Mouse (Mus musculus) MEL (cell line): Measurements from ENCODE around the gene Nphp4.

ENCODE experiments used
- CTCF ChIP-seq, 3 experiments: IDR thresholded peaks in 2 of 3; conservative IDR thresholded peaks in 1 of 3; 2 replicates each; pipeline ENCODE4 v1.5.1; 2011 to 2012; ENCODE audit warnings: low read length in 3 of 3, low read depth in 2 of 3, mild to moderate bottlenecking in 2 of 3, improper control_type of control experiment in 1 of 3, inconsistent platforms in 1 of 3, mixed read lengths in 1 of 3, moderate library complexity in 1 of 3; ENCODE audit not compliant: control insufficient read depth in 1 of 3, insufficient read depth in 1 of 3, poor library complexity in 1 of 3, severe bottlenecking in 1 of 3
- E2F4 ChIP-seq: IDR thresholded peaks from 2 replicates; pipeline ENCODE4 v1.6.1; 2011; ENCODE audit warnings: low read depth, low read length, improper control_type of control experiment, borderline replicate concordance
- MAX ChIP-seq: IDR thresholded peaks from 2 replicates; pipeline ENCODE4 v1.6.1; 2011; ENCODE audit warnings: low read length, improper control_type of control experiment
- MXI1 ChIP-seq: IDR thresholded peaks from 2 replicates; pipeline ENCODE4 v1.6.1; 2011; ENCODE audit warnings: mild to moderate bottlenecking, low read depth, low read length, improper control_type of control experiment
- POLR2AphosphoS2 ChIP-seq: IDR thresholded peaks from 2 replicates; pipeline ENCODE4 v1.6.1; 2011; ENCODE audit warnings: low read length, improper control_type of control experiment
- POLR2AphosphoS5 ChIP-seq: IDR thresholded peaks from 2 replicates; pipeline ENCODE4 v1.6.1; 2012; ENCODE audit warnings: low read depth, borderline replicate concordance, mild to moderate bottlenecking, inconsistent platforms, low read length, moderate library complexity, mixed read lengths

DNA sequence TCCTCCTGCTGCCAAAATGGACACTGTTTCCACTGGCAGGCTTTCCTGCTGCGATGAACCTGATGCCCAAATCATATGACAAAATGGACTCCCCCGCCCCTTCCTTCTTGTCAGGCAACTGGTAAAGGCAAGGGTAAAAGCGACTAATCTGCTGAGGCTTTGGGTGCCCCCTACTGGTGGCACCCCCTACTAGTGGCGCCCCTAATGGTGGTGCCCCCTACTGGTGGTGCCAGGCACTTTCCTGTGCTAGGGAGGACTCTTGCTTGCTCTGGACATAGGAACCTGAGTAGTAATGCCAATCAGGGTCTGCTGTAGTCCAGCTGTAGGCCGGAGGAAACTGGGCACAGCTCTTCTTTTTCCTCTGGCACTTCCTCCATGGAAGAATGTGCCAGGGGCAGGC is 44.2 kb upstream of the Nphp4 start:
- TF ChIP-seq E2F4 (no peak), POLR2AphosphoS5 (no peak), MXI1 (no peak), MAX (no peak), CTCF (IDR thresholded peaks at IDR 0.05 in 2 of 3, conservative IDR thresholded peaks at IDR 0.05 in 1 of 3; ENCODE audit: control insufficient read depth in 1 of 3, insufficient read depth in 1 of 3, low read depth in 2 of 3, low read length in 3 of 3, poor library complexity in 1 of 3, severe bottlenecking in 1 of 3) (peak in 2 of 3 experiments; percentile 90 to 94; a peak in 5 of 6 replicates), POLR2AphosphoS2 (no peak)
